Mouse (Mus musculus): ENCODE results near the gene Tmc1.

Gene Tmc1

GRCm38 (mm10) chr19:20953874-20954273 lies at the start of gene Tmc1:
Gene Tmc1, minus strand, starts transcription at chr19:20954202.
- no peak for DNase-seq

GRCm38 (mm10) chr19:21001552-21001951 lies 47.5 kb upstream of the Tmc1 start:
- peak; percentile 18 for DNase-seq

GRCm38 (mm10) chr19:20979244-20979643 lies 25.2 kb upstream of the Tmc1 start:
- DNase-seq: no peak

- DNase-seq: no peak
These were observed 24.1 kb upstream of the Tmc1 start for GRCm38 (mm10) chr19:20978148-20978547.

- no peak for DNase-seq
These were observed 17.9 kb upstream of the Tmc1 start for GRCm38 (mm10) chr19:20971926-20972325.

- no peak for DNase-seq
These were observed 813 bp upstream of the Tmc1 start for GRCm38 (mm10) chr19:20954815-20955214.

GRCm38 (mm10) chr19:20944446-20944845 lies 9.6 kb downstream of the Tmc1 start:
- no peak for DNase-seq

GRCm38 (mm10) chr19:20924282-20924681 lies 29.7 kb downstream of the Tmc1 start:
- peak; percentile 4 for DNase-seq

- no peak for DNase-seq
These were observed 30.4 kb downstream of the Tmc1 start for GRCm38 (mm10) chr19:20923336-20924211.

GRCm38 (mm10) chr19:20918241-20918640 lies 35.8 kb downstream of the Tmc1 start:
- DNase-seq: no peak

- no peak for DNase-seq
These were observed 38.9 kb downstream of the Tmc1 start for GRCm38 (mm10) chr19:20915151-20915550.

- DNase-seq: no peak
These were observed 43.6 kb downstream of the Tmc1 start for GRCm38 (mm10) chr19:20910356-20910755.

GRCm38 (mm10) chr19:20881205-20881604 lies 72.8 kb downstream of the Tmc1 start:
- peak; percentile 69 for DNase-seq

- no peak for DNase-seq
These were observed 78.1 kb downstream of the Tmc1 start for GRCm38 (mm10) chr19:20875881-20876280.

- DNase-seq: no peak
These were observed 92.2 kb downstream of the Tmc1 start for GRCm38 (mm10) chr19:20861779-20862178.

GRCm38 (mm10) chr19:20860270-20860669 lies 93.7 kb downstream of the Tmc1 start:
- no peak for DNase-seq

GRCm38 (mm10) chr19:20857819-20858218 lies 96.2 kb downstream of the Tmc1 start:
- DNase-seq: no peak

GRCm38 (mm10) chr19:20848906-20849305 lies 105.1 kb downstream of the Tmc1 start:
- no peak for DNase-seq

- no peak for DNase-seq
These were observed 106.4 kb downstream of the Tmc1 start for GRCm38 (mm10) chr19:20847476-20848073.

- DNase-seq: no peak
These were observed 116.6 kb downstream of the Tmc1 start for GRCm38 (mm10) chr19:20837422-20837821.

- peak; percentile 31 for DNase-seq
These were observed 117.8 kb downstream of the Tmc1 start for GRCm38 (mm10) chr19:20836055-20836845.

- DNase-seq: no peak
These were observed 119.1 kb downstream of the Tmc1 start for GRCm38 (mm10) chr19:20834895-20835294.

GRCm38 (mm10) chr19:20799460-20799859 lies 154.5 kb downstream of the Tmc1 start:
- no peak for DNase-seq

All from kidney, adult 9 months (tissue).